Mouse (Mus musculus): ENCODE results near the gene Map2k5. TPM values are rescaled to one million over a fixed set of nuclear protein-coding genes. Genes with fewer than 3 reads are reported as not detected.

Map2k5 gene
- polyA plus RNA-seq, 1 experiment from 2014 or later = 39.4 TPM

DNA sequence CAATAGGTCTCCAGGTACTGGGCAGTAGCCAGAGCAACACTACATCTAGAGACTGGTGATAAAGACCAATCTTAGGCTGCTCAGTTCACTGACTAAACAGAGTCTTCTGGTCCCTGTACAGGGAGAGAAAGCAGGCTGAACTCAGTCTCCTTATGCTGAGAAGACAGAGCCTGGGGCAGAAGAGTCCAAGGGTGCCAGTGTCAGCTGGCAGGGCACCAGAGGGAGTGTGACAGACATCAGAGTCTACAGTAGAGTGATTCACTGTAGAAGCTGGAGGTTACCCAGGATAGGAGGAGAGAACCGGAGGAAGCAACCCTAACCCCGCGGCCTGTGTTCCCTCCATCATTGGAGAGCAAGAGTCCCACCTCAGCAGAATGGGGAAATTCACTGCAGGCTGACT lies 79.0 kb downstream of the Map2k5 start:
- Histone ChIP-seq H3K27me3 (ENCODE audit: control insufficient read depth, insufficient read depth, low read length) (no peaks in the 10 kb centered on the region), H3K4me2 (ENCODE audit: low read depth, low read length, severe bottlenecking) (no peak overlapping the region), H3K9me3 (ENCODE audit: control insufficient read depth, low read length) (no peaks in the 10 kb centered on the region), H3K27ac (ENCODE audit: low read depth, low read length) (no peak overlapping the region), H3K36me3 (ENCODE audit: control insufficient read depth, insufficient read depth, low read length) (no peaks in the 10 kb centered on the region), H3K9ac (ENCODE audit: low read length) (no peak overlapping the region), H3K4me3 (ENCODE audit: low read depth, low read length) (no peak overlapping the region), H3K4me1 (replicated peaks; ENCODE audit: control insufficient read depth, insufficient read depth, low read length) (no peaks in the 10 kb centered on the region)
- 93% methylated on average over 3 of the region's 3 CpGs for WGBS
- DNase-seq (ENCODE audit: low spot score) (no peak), ATAC-seq (replicated peaks; ENCODE audit: low FRiP score) (no peak)

GRCm38 (mm10) chr9:63295551-63295958 lies 82.1 kb downstream of the Map2k5 start:
- Histone ChIP-seq H3K9me3 (ENCODE audit: control insufficient read depth, low read length) (no peaks in the 10 kb centered on the region), H3K4me3 (ENCODE audit: low read depth, low read length) (no peak overlapping the region), H3K9ac (ENCODE audit: low read length) (no peak overlapping the region), H3K4me1 (replicated peaks; ENCODE audit: control insufficient read depth, insufficient read depth, low read length) (no peaks in the 10 kb centered on the region), H3K36me3 (ENCODE audit: control insufficient read depth, insufficient read depth, low read length) (no peaks in the 10 kb centered on the region), H3K27ac (ENCODE audit: low read depth, low read length) (no peak overlapping the region), H3K4me2 (ENCODE audit: low read depth, low read length, severe bottlenecking) (no peak overlapping the region), H3K27me3 (ENCODE audit: control insufficient read depth, insufficient read depth, low read length) (no peaks in the 10 kb centered on the region)
- DNase-seq (ENCODE audit: low spot score) = no peak
- ATAC-seq (replicated peaks; ENCODE audit: low FRiP score) = no peak
- WGBS = 85% methylated on average over 7 of the region's 7 CpGs

DNA sequence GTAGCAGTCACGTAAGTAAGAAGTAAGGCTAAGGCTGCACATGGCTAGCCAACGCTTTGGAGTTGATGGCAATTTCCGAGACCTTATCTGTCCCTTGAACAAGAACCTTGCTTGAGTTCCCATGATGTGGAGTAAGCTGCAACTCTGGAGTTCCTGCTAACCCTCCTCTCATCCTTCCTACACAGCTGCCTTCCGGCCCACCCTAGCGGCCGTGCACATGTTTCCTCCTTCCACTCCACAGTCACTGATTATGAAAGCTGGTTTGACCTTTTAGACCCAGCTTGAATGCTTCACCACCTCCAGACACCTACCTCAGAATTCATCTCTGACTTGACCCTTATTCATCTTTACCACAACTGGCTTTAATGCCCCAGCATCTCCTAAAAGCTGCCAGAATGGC lies 82.9 kb downstream of the Map2k5 start:
- Histone ChIP-seq H3K9ac (ENCODE audit: low read length) (no peak overlapping the region), H3K4me2 (ENCODE audit: low read depth, low read length, severe bottlenecking) (no peak overlapping the region), H3K27ac (ENCODE audit: low read depth, low read length) (no peak overlapping the region), H3K36me3 (ENCODE audit: control insufficient read depth, insufficient read depth, low read length) (no peaks in the 10 kb centered on the region), H3K27me3 (ENCODE audit: control insufficient read depth, insufficient read depth, low read length) (no peaks in the 10 kb centered on the region), H3K9me3 (ENCODE audit: control insufficient read depth, low read length) (no peaks in the 10 kb centered on the region), H3K4me3 (ENCODE audit: low read depth, low read length) (no peak overlapping the region), H3K4me1 (replicated peaks; ENCODE audit: control insufficient read depth, insufficient read depth, low read length) (no peaks in the 10 kb centered on the region)
- ATAC-seq (replicated peaks; ENCODE audit: low FRiP score) = no peak
- DNase-seq (ENCODE audit: low spot score) = no peak
- 87% methylated on average over 6 of the region's 6 CpGs for WGBS

GRCm38 (mm10) chr9:63293781-63294480 lies 83.8 kb downstream of the Map2k5 start:
- no peak for ATAC-seq (replicated peaks; ENCODE audit: low FRiP score)
- no peaks in the 10 kb centered on the region for H3K4me1 ChIP-seq (replicated peaks; ENCODE audit: control insufficient read depth, insufficient read depth, low read length)
- H3K9ac ChIP-seq (ENCODE audit: low read length) = no peak overlapping the region
- H3K27me3 ChIP-seq (ENCODE audit: control insufficient read depth, insufficient read depth, low read length) = no peaks in the 10 kb centered on the region
- no peak for DNase-seq (ENCODE audit: low spot score)
- H3K27ac ChIP-seq (ENCODE audit: low read depth, low read length) = no peak overlapping the region
- no peak overlapping the region for H3K4me2 ChIP-seq (ENCODE audit: low read depth, low read length, severe bottlenecking)
- no peak overlapping the region for H3K4me3 ChIP-seq (ENCODE audit: low read depth, low read length)
- H3K36me3 ChIP-seq (ENCODE audit: control insufficient read depth, insufficient read depth, low read length) = peaks cover 3% of the 10 kb centered on the region; the same call in 1 of the 2 replicates
- H3K9me3 ChIP-seq (ENCODE audit: control insufficient read depth, low read length) = no peaks in the 10 kb centered on the region
- WGBS = 63% methylated on average over 13 of the region's 13 CpGs

GRCm38 (mm10) chr9:63288676-63289075 lies 89.0 kb downstream of the Map2k5 start:
- no peak overlapping the region for H3K27ac ChIP-seq (ENCODE audit: low read depth, low read length)
- H3K4me3 ChIP-seq (ENCODE audit: low read depth, low read length) = no peak overlapping the region
- no peaks in the 10 kb centered on the region for H3K9me3 ChIP-seq (ENCODE audit: control insufficient read depth, low read length)
- peaks cover 3% of the 10 kb centered on the region; the same call in 1 of the 2 replicates for H3K36me3 ChIP-seq (ENCODE audit: control insufficient read depth, insufficient read depth, low read length)
- no peak overlapping the region for H3K4me2 ChIP-seq (ENCODE audit: low read depth, low read length, severe bottlenecking)
- peaks cover 3% of the 10 kb centered on the region; the same call in 1 of the 2 replicates for H3K4me1 ChIP-seq (replicated peaks; ENCODE audit: control insufficient read depth, insufficient read depth, low read length)
- DNase-seq (ENCODE audit: low spot score) = no peak
- H3K9ac ChIP-seq (ENCODE audit: low read length) = no peak overlapping the region
- no peaks in the 10 kb centered on the region for H3K27me3 ChIP-seq (ENCODE audit: control insufficient read depth, insufficient read depth, low read length)
- no peak for ATAC-seq (replicated peaks; ENCODE audit: low FRiP score)
- 92% methylated on average over 4 of the region's 4 CpGs for WGBS

DNA sequence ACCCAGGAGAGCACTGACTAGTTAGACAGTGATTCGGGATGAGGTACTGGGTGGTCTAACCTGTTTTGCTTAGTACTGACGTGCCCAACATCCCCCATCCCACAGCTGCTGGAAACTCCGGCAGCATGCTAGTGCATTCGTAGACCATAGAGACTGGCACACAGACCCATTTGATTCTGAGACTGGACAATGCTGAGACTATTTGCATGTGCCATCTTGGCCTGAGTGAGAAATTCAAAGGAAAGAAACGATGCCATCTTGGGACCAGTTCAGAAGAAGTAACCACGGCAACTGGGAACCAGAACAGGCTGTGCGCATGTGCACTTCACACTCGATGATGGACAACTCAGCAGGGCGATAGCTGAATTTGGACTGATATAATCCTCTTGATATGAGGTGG lies 93.3 kb downstream of the Map2k5 start:
- Histone ChIP-seq H3K9me3 (ENCODE audit: control insufficient read depth, low read length) (no peaks in the 10 kb centered on the region; the same call in 1 of the 2 replicates), H3K27ac (ENCODE audit: low read depth, low read length) (no peak overlapping the region), H3K4me3 (ENCODE audit: low read depth, low read length) (no peak overlapping the region), H3K9ac (ENCODE audit: low read length) (no peak overlapping the region), H3K36me3 (ENCODE audit: control insufficient read depth, insufficient read depth, low read length) (peaks cover 3% of the 10 kb centered on the region; the same call in 1 of the 2 replicates), H3K4me2 (ENCODE audit: low read depth, low read length, severe bottlenecking) (no peak overlapping the region), H3K27me3 (ENCODE audit: control insufficient read depth, insufficient read depth, low read length) (no peaks in the 10 kb centered on the region; the same call in 1 of the 2 replicates), H3K4me1 (replicated peaks; ENCODE audit: control insufficient read depth, insufficient read depth, low read length) (peaks cover 3% of the 10 kb centered on the region; the same call in 1 of the 2 replicates)
- DNase-seq (ENCODE audit: low spot score) (no peak), ATAC-seq (replicated peaks; ENCODE audit: low FRiP score) (no peak)
- WGBS = 92% methylated on average over 9 of the region's 9 CpGs

GRCm38 (mm10) chr9:63281996-63282395 lies 95.7 kb downstream of the Map2k5 start:
- no peak overlapping the region for H3K4me2 ChIP-seq (ENCODE audit: low read depth, low read length, severe bottlenecking)

GRCm38 (mm10) chr9:63281086-63281485 lies 96.6 kb downstream of the Map2k5 start:
- Histone ChIP-seq H3K27ac (ENCODE audit: low read depth, low read length) (no peak overlapping the region), H3K4me1 (replicated peaks; ENCODE audit: control insufficient read depth, insufficient read depth, low read length) (peaks cover 3% of the 10 kb centered on the region; the same call in 1 of the 2 replicates), H3K9me3 (ENCODE audit: control insufficient read depth, low read length) (no peaks in the 10 kb centered on the region; the same call in 1 of the 2 replicates), H3K4me3 (ENCODE audit: low read depth, low read length) (no peak overlapping the region), H3K4me2 (ENCODE audit: low read depth, low read length, severe bottlenecking) (no peak overlapping the region), H3K27me3 (ENCODE audit: control insufficient read depth, insufficient read depth, low read length) (no peaks in the 10 kb centered on the region; the same call in 1 of the 2 replicates), H3K36me3 (ENCODE audit: control insufficient read depth, insufficient read depth, low read length) (no peaks in the 10 kb centered on the region), H3K9ac (ENCODE audit: low read length) (no peak overlapping the region)
- WGBS = 91% methylated on average over 2 of the region's 2 CpGs
- DNase-seq (ENCODE audit: low spot score) (no peak), ATAC-seq (replicated peaks; ENCODE audit: low FRiP score) (no peak)

More at GRCm38 (mm10) chr9:63281996-63282395, 95.7 kb downstream of the Map2k5 start:
- Histone ChIP-seq H3K27me3 (ENCODE audit: control insufficient read depth, insufficient read depth, low read length) (no peaks in the 10 kb centered on the region; the same call in 1 of the 2 replicates), H3K9ac (ENCODE audit: low read length) (no peak overlapping the region), H3K4me3 (ENCODE audit: low read depth, low read length) (no peak overlapping the region), H3K27ac (ENCODE audit: low read depth, low read length) (no peak overlapping the region), H3K9me3 (ENCODE audit: control insufficient read depth, low read length) (no peaks in the 10 kb centered on the region; the same call in 1 of the 2 replicates), H3K36me3 (ENCODE audit: control insufficient read depth, insufficient read depth, low read length) (no peaks in the 10 kb centered on the region), H3K4me1 (replicated peaks; ENCODE audit: control insufficient read depth, insufficient read depth, low read length) (peaks cover 3% of the 10 kb centered on the region; the same call in 1 of the 2 replicates)
- 97% methylated on average over 7 of the region's 7 CpGs for WGBS
- ATAC-seq (replicated peaks; ENCODE audit: low FRiP score) (no peak), DNase-seq (ENCODE audit: low spot score) (no peak)

DNA sequence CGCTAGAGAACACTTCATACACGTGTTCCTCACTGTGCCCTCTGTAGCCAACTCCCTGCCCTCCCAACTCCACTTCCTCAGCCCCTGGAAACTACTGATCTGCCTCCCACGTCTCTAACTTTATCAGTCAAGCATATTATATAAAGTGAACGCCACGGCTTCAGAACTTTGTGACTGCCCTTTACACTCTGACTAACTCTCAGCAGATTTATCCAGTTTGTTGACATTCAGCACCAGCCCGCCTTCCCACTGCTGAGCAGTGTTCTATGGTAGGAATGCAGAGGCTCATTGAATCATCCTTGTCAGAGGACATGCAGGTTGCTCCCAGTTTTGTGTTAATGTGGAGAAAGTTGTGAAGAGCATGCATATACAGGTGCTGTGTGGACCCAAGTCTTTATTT lies 103.9 kb downstream of the Map2k5 start:
- DNase-seq (ENCODE audit: low spot score) = no peak
- Histone ChIP-seq H3K27ac (ENCODE audit: low read depth, low read length) (no peak overlapping the region), H3K9me3 (ENCODE audit: control insufficient read depth, low read length) (no peaks in the 10 kb centered on the region), H3K36me3 (ENCODE audit: control insufficient read depth, insufficient read depth, low read length) (no peaks in the 10 kb centered on the region), H3K4me3 (ENCODE audit: low read depth, low read length) (no peak overlapping the region), H3K27me3 (ENCODE audit: control insufficient read depth, insufficient read depth, low read length) (no peaks in the 10 kb centered on the region), H3K4me1 (replicated peaks; ENCODE audit: control insufficient read depth, insufficient read depth, low read length) (peaks cover 6% of the 10 kb centered on the region; the same call in 1 of the 2 replicates), H3K4me2 (ENCODE audit: low read depth, low read length, severe bottlenecking) (no peak overlapping the region), H3K9ac (ENCODE audit: low read length) (no peak overlapping the region)
- 90% methylated on average over 6 of the region's 6 CpGs for WGBS
- ATAC-seq (replicated peaks; ENCODE audit: low FRiP score) = no peak
